Mouse (Mus musculus): ENCODE results near the gene Dchs2. TPM values are rescaled to one million over a fixed set of nuclear protein-coding genes. Genes with fewer than 3 reads are reported as not detected.
A peak's percentile ranks its signal among the peaks of the same experiment; 100 is the strongest.

Dchs2 gene
- polyA plus RNA-seq, 1 experiment = 0.39 TPM

GRCm38 (mm10) chr3:83161542-83162231, 33.9 kb downstream of the Dchs2 start:
- Histone ChIP-seq H3K4me3 (replicated peaks; ENCODE audit: insufficient read depth, low read depth, low read length) (no peak overlapping the region), H3K4me1 (ENCODE audit: control insufficient read depth, insufficient read depth, low read length) (no peaks in the 10 kb centered on the region), H3K27ac (ENCODE audit: insufficient read depth, low read length) (no peak overlapping the region), H3K27me3 (ENCODE audit: control insufficient read depth, insufficient read depth, low read length) (no peaks in the 10 kb centered on the region)
- WGBS = 68% methylated on average over 6 of the region's 6 CpGs
- TF ChIP-seq POLR2A (IDR thresholded peaks at IDR 0.05; ENCODE audit: borderline replicate concordance, insufficient read depth, low read length) = no peak
- no peak for TF ChIP-seq CTCF (IDR thresholded peaks at IDR 0.05; ENCODE audit: borderline replicate concordance, insufficient read depth, low read depth, low read length)
- DNase-seq = no peak

GRCm38 (mm10) chr3:83163676-83164075, 35.9 kb downstream of the Dchs2 start:
- Histone ChIP-seq H3K27me3 (ENCODE audit: control insufficient read depth, insufficient read depth, low read length) (no peaks in the 10 kb centered on the region), H3K27ac (ENCODE audit: insufficient read depth, low read length) (no peak overlapping the region), H3K4me3 (replicated peaks; ENCODE audit: insufficient read depth, low read depth, low read length) (no peak overlapping the region), H3K4me1 (ENCODE audit: control insufficient read depth, insufficient read depth, low read length) (no peaks in the 10 kb centered on the region)
- TF ChIP-seq CTCF (IDR thresholded peaks at IDR 0.05; ENCODE audit: borderline replicate concordance, insufficient read depth, low read depth, low read length) (no peak), POLR2A (IDR thresholded peaks at IDR 0.05; ENCODE audit: borderline replicate concordance, insufficient read depth, low read length) (no peak)
- DNase-seq = no peak
- 91% methylated on average over 3 of the region's 3 CpGs for WGBS

GRCm38 (mm10) chr3:83185527-83185926, 57.8 kb downstream of the Dchs2 start:
- Histone ChIP-seq H3K4me1 (ENCODE audit: control insufficient read depth, insufficient read depth, low read length) (no peaks in the 10 kb centered on the region), H3K27ac (ENCODE audit: insufficient read depth, low read length) (no peak overlapping the region), H3K27me3 (ENCODE audit: control insufficient read depth, insufficient read depth, low read length) (no peaks in the 10 kb centered on the region), H3K4me3 (replicated peaks; ENCODE audit: insufficient read depth, low read depth, low read length) (no peak overlapping the region)
- TF ChIP-seq POLR2A (IDR thresholded peaks at IDR 0.05; ENCODE audit: borderline replicate concordance, insufficient read depth, low read length) (no peak), CTCF (IDR thresholded peaks at IDR 0.05; ENCODE audit: borderline replicate concordance, insufficient read depth, low read depth, low read length) (no peak)
- 91% methylated on average over 5 of the region's 5 CpGs for WGBS
- no peak for DNase-seq

DNA sequence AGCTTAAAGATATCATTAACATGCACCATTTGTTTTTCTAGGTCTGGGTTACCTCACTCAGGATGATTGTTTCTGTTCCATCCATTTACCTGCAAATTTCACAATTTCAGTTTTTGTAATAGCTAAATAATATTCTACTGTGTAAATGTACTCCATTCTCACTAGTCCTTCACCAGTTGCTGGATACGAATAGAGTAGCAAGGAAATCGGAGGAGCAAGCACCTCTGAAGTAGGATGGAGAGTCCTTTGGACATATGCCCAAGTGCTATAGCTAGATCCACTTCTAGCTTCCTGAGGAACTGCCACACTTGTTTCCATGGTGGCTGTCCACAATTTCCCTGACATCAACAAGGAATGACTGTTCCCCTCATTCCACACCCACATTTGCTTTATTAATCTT, 63.5 kb downstream of the Dchs2 start:
- Histone ChIP-seq H3K27me3 (ENCODE audit: control insufficient read depth, insufficient read depth, low read length) (no peaks in the 10 kb centered on the region), H3K27ac (ENCODE audit: insufficient read depth, low read length) (no peak overlapping the region), H3K4me1 (ENCODE audit: control insufficient read depth, insufficient read depth, low read length) (no peaks in the 10 kb centered on the region), H3K4me3 (replicated peaks; ENCODE audit: insufficient read depth, low read depth, low read length) (no peak overlapping the region)
- 81% methylated on average over 2 of the region's 2 CpGs for WGBS
- no peak for TF ChIP-seq POLR2A (IDR thresholded peaks at IDR 0.05; ENCODE audit: borderline replicate concordance, insufficient read depth, low read length)
- TF ChIP-seq CTCF (IDR thresholded peaks at IDR 0.05; ENCODE audit: borderline replicate concordance, insufficient read depth, low read depth, low read length) = no peak
- no peak for DNase-seq

DNA sequence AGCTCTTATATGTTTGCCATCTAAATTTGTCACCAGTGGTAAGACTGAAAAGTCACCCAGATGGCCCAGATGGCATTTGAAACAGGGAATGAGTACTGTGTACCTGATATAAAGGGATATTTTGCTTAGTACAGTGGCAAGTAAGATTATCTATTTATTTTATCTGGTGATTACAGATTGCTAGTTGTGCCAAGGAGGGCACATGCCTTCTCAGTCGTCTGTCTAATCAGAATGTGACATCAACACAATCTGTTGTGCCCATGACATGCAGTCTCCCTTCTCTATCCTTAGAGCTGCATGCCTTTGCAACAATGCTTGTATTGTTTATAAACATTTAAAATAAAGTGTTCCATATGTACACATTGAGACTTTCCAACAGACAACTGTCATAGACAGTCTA, 64.7 kb downstream of the Dchs2 start:
- WGBS = 22% methylated on average over 1 of the region's 1 CpGs

DNA sequence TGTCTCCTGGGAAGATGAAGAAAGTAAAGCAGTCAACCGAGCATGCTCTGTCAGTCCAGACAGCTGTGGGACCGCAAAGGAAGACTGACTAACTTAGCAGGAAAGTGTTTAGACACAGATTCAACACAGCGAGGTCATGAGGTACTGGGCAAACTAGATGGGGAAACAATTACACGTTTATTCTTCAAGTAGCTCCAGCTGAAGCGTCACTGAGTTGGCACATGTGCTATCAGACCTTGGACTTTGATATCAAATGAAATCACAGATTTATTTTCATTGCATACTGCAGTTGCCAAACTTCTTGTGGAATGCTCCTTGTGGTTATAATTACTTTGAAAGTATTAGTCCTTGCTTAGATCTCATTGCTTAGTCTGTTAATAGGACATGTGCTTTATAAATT, 67.2 kb downstream of the Dchs2 start:
- Histone ChIP-seq H3K4me3 (replicated peaks; ENCODE audit: insufficient read depth, low read depth, low read length) (no peak overlapping the region), H3K27ac (ENCODE audit: insufficient read depth, low read length) (no peak overlapping the region), H3K27me3 (ENCODE audit: control insufficient read depth, insufficient read depth, low read length) (no peaks in the 10 kb centered on the region), H3K4me1 (ENCODE audit: control insufficient read depth, insufficient read depth, low read length) (no peaks in the 10 kb centered on the region)
- WGBS = 65% methylated on average over 5 of the region's 5 CpGs
- DNase-seq = no peak
- TF ChIP-seq CTCF (IDR thresholded peaks at IDR 0.05; ENCODE audit: borderline replicate concordance, insufficient read depth, low read depth, low read length) (no peak), POLR2A (IDR thresholded peaks at IDR 0.05; ENCODE audit: borderline replicate concordance, insufficient read depth, low read length) (no peak)

More for the DNA sequence above, 64.7 kb downstream of the Dchs2 start:
- no peak for TF ChIP-seq CTCF (IDR thresholded peaks at IDR 0.05; ENCODE audit: borderline replicate concordance, insufficient read depth, low read depth, low read length)
- no peak for DNase-seq
- Histone ChIP-seq H3K4me1 (ENCODE audit: control insufficient read depth, insufficient read depth, low read length) (no peaks in the 10 kb centered on the region), H3K27me3 (ENCODE audit: control insufficient read depth, insufficient read depth, low read length) (no peaks in the 10 kb centered on the region), H3K4me3 (replicated peaks; ENCODE audit: insufficient read depth, low read depth, low read length) (no peak overlapping the region), H3K27ac (ENCODE audit: insufficient read depth, low read length) (no peak overlapping the region)

DNA sequence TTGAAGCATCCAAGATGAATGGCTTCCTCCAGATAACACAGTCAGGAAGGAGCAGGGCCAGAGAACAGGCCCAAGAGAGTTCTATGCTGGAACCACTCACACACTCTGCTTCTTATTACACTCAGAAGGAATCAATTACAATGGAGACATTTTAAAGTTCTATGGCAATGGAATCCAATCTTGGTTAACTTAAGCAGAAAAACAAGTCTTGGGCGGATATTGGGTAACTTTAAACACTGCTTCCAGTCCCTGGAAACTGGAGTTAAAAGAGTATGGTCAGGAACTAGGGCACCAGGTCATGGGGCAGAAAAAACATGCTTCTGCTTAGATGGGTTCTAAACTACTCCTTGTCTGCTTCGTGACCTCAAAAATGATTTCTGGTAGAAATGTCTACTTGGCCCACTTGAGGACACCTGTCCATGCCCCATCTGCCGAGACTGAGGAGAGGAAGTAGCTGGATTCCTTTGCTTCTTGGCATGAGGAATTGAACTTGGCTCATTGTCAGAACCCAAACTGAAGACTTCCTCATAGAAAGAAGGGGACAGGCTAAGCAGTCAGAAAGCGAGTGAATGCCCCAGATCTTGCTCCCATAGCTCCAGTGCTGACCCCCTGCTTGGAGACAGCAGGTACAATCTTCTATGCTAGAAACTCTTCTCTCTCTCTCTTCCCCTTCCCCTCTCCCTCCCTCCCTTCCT, 73.7 kb downstream of the Dchs2 start:
- DNase-seq = peak in 1 of 2 experiments; percentile 3
- H3K4me1 ChIP-seq (ENCODE audit: control insufficient read depth, insufficient read depth, low read length) = no peaks in the 10 kb centered on the region
- H3K27ac ChIP-seq (ENCODE audit: insufficient read depth, low read length) = no peak overlapping the region
- TF ChIP-seq POLR2A (IDR thresholded peaks at IDR 0.05; ENCODE audit: borderline replicate concordance, insufficient read depth, low read length) (no peak), CTCF (IDR thresholded peaks at IDR 0.05; ENCODE audit: borderline replicate concordance, insufficient read depth, low read depth, low read length) (no peak)
- 28% methylated on average over 4 of the region's 4 CpGs for WGBS
- no peaks in the 10 kb centered on the region for H3K27me3 ChIP-seq (ENCODE audit: control insufficient read depth, insufficient read depth, low read length)
- no peak overlapping the region for H3K4me3 ChIP-seq (replicated peaks; ENCODE audit: insufficient read depth, low read depth, low read length)

GRCm38 (mm10) chr3:83205073-83205668, 77.4 kb downstream of the Dchs2 start:
- WGBS = 60% methylated on average over 8 of the region's 8 CpGs
- Histone ChIP-seq H3K4me1 (ENCODE audit: control insufficient read depth, insufficient read depth, low read length) (no peaks in the 10 kb centered on the region), H3K27ac (ENCODE audit: insufficient read depth, low read length) (no peak overlapping the region), H3K27me3 (ENCODE audit: control insufficient read depth, insufficient read depth, low read length) (no peaks in the 10 kb centered on the region), H3K4me3 (replicated peaks; ENCODE audit: insufficient read depth, low read depth, low read length) (no peak overlapping the region)
- no peak for TF ChIP-seq POLR2A (IDR thresholded peaks at IDR 0.05; ENCODE audit: borderline replicate concordance, insufficient read depth, low read length)
- no peak for TF ChIP-seq CTCF (IDR thresholded peaks at IDR 0.05; ENCODE audit: borderline replicate concordance, insufficient read depth, low read depth, low read length)
- DNase-seq = no peak

All from cerebellum, adult 2 months (tissue).